Mouse (Mus musculus) adipocyte (in vitro differentiated cells): Measurements from ENCODE around the gene Itpkc.

ENCODE experiments used
- DNase-seq: peaks from one replicate; pipeline ENCODE4 v3.0.0-alpha.2; 2016; ENCODE audit warnings: low spot score

The Itpkc gene

GRCm38 (mm10) chr7:27164112-27164947, 64.1 kb downstream of the Itpkc start:
- DNase-seq: no peak

- no peak for DNase-seq
These were observed 65.0 kb downstream of the Itpkc start for GRCm38 (mm10) chr7:27163450-27163805.

- DNase-seq: no peak
These were observed 65.5 kb downstream of the Itpkc start for GRCm38 (mm10) chr7:27162780-27163449.

GRCm38 (mm10) chr7:27161744-27162143, 66.7 kb downstream of the Itpkc start:
- no peak for DNase-seq

- DNase-seq: no peak
These were observed 67.5 kb downstream of the Itpkc start for GRCm38 (mm10) chr7:27160921-27161320.

- peak; percentile 60 for DNase-seq
These were observed 68.6 kb downstream of the Itpkc start for GRCm38 (mm10) chr7:27159882-27160281.

- DNase-seq: no peak
These were observed 69.2 kb downstream of the Itpkc start for GRCm38 (mm10) chr7:27159256-27159655.

- DNase-seq: no peak
These were observed 70.3 kb downstream of the Itpkc start for GRCm38 (mm10) chr7:27158171-27158570.
